Mouse (Mus musculus): ENCODE measurements around the gene Chrm3. TPM values are rescaled to one million over a fixed set of nuclear protein-coding genes. Genes with fewer than 3 reads are reported as not detected.
"Not testable (repeated sequence)": the region's sequence is repeated elsewhere in the genome, so short reads cannot be mapped to it uniquely, and the experiment has no call there.

The Chrm3 gene
- 10 to 100 TPM; 37.3 to 37.5 TPM for total RNA-seq (2021)

DNA sequence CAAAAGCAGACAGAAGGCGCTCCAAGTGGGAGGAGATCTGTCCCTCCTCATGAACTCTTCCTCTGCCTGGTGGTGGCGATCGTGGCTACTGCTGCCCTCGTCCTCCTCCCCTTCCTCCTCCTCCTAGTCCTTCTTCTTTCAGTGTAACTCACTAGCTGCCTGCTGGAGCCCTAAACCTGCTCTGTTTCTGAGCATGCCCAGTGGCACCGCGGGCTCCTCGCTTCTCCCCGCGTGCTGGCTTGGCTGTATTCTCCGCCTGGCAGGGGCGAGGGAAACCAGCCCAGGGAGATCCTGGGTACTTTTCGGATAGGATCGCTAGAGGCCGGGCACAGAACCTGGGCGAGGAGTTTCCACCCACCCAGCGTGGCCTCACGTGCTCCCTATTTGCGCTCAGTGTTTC is at the start of gene Chrm3:
Gene Chrm3 (minus strand): TSS at position 71 of the 400 bp plus-strand sequence.
- intact Hi-C loops (cut with DNase I): no loop called here
- DNase-seq (ENCODE audit: extremely low spot score in 1 of 2, low spot score in 2 of 2): peak; percentile 45 to 60

DNA sequence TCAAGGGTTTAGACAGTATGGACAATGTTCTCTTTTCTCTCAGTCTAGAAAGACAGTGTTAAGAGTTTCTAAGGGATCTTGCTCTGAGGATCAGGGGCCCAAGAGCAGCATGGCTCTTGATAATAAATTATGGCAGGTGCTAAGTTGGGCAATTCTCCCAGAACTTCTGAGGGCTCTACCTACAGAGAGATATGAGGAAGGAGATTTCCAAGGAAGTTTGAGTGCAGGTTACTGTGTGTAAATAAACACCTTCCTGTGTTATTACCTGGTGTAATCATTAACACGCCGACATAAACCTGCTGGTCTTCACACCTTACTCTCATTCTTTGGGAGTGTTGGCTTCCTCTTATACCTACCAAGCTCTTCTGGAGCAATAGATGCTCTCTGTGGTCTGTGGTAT is 33.7 kb upstream of the Chrm3 start:
- DNase-seq (ENCODE audit: extremely low spot score in 1 of 2, low spot score in 2 of 2): no peak
- intact Hi-C loops (cut with DNase I): no loop called here

GRCm38 (mm10) chr13:10375487-10375886 is 14.8 kb upstream of the Chrm3 start:
- DNase-seq (ENCODE audit: extremely low spot score in 1 of 2, low spot score in 2 of 2); intact Hi-C loops (cut with DNase I): not testable (repeated sequence)

DNA sequence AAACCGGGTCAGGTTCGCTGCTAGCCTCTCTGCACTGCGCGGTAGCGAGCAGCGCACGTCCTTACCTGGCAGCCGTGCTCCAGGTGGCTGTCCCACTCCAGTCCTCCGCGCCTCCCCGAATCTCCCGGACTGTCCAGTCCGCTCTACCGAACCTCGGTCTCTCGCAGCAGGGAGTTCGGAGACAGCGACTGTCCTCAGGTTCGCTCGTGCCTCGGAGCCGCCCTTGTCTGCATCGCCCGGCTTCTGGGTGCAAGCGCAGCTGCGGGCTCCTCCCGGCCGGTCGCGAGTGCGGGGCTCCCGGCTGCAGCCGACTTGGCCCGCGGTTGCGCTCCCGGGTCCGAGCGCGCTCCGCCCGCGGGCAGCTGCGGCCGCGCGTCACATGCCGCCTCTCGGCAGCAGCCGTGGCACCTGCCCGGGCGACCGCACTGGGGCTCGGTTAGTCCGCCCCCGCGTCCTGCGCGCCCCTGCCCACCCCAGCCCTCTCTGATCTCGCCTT is 400 bp downstream of the Chrm3 start:
- intact Hi-C loops (cut with DNase I): no loop called here
- DNase-seq (ENCODE audit: extremely low spot score in 1 of 2, low spot score in 2 of 2): peak in 1 of 2 experiments; percentile 39

DNA sequence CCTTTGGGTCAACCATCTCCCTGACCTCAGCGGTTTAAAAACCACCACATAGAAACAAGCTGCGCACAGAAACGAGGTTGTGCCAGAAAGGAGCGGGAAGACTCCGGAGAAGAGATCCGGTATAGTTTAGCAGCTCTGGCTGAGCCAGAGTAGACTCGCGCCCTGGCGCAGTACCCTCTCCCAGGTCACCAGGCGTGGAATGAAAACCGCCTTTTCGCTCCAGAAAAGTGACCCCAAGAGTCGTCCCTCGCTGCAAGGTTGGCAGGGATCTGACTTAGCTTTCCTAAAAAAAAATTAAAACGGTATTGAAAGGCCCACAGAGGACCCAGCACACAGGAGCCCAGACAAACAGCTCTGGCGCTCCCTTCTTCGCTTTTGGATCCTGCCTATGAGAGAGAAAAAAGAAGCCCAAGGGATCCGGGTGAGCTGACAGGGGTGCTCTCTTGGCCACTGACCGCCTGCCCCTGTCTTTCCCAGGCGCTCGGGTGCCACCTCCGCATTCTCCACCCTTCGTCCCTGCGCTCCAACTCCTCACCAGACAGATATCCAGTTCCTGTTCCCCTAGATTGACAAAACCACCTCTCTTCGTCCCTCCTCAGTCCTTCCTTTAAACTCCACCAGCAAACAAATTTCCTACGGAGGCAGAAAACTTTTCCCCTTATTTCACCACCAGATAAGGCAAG is 990 bp downstream of the Chrm3 start:
- DNase-seq (ENCODE audit: extremely low spot score in 1 of 2, low spot score in 2 of 2): no peak
- intact Hi-C loops (cut with DNase I): loop anchor here (10.0 kb wide), 1 partner anchor 475 kb away; no protein-coding TSS in a partner anchor

DNA sequence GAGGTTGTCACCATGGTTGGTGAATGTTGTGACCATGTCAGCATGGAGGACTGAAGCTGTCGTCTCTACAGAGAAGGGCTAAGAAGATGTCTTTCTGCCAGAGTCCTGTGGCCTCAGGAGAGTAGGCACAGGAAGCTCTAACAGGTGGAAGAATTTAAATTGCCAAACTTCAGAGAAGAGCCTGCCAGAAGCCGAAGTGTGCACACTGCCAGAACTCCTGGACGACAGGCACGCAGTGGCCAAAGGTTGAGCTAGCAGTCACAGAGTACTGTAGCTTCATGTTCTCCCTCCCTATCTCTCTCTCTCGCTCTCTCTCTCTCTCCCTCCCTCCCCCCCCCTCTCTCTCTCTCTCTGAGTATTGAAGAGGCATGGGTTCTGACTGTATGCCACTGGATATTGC is 4.9 kb downstream of the Chrm3 start:
- intact Hi-C loops (cut with DNase I): loop anchor here (10.0 kb wide), 1 partner anchor 471 kb away; no protein-coding TSS in a partner anchor
- no peak for DNase-seq (ENCODE audit: extremely low spot score in 1 of 2, low spot score in 2 of 2)

- intact Hi-C loops (cut with DNase I): loop anchor here (10.0 kb wide), 1 partner anchor 470 kb away; no protein-coding TSS in a partner anchor
- DNase-seq (ENCODE audit: extremely low spot score in 1 of 2, low spot score in 2 of 2): no peak
These were observed 5.6 kb downstream of the Chrm3 start for GRCm38 (mm10) chr13:10354885-10355575.

- intact Hi-C loops (cut with DNase I): loop anchor here (10.0 kb wide), 1 partner anchor 467 kb away; no protein-coding TSS in a partner anchor
- no peak for DNase-seq (ENCODE audit: extremely low spot score in 1 of 2, low spot score in 2 of 2)
These were observed 8.5 kb downstream of the Chrm3 start for GRCm38 (mm10) chr13:10352141-10352540.

DNA sequence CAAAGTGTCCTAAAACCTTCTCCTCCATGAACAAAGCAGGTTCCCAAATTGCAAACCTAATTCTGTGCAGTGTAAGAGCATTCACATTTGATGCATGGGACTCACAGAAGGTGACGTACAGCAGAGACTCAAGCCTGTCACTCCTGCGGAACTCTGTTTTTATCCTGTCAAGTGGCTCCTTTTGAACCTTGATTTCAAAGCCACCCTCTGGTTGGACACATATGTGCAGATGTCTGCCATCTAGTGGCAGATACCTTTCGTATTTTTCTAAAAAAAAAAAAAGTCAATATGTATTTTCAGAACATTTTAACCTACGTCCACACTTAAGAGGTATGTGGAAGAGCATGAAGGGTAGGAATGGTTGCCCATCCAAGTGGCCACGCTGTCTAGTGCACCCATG is 16.3 kb downstream of the Chrm3 start:
- no peak for DNase-seq (ENCODE audit: extremely low spot score in 1 of 2, low spot score in 2 of 2)
- intact Hi-C loops (cut with DNase I): no loop called here

- intact Hi-C loops (cut with DNase I): no loop called here
- DNase-seq (ENCODE audit: extremely low spot score in 1 of 2, low spot score in 2 of 2): no peak
These were observed 25.1 kb downstream of the Chrm3 start for GRCm38 (mm10) chr13:10335558-10335957.

GRCm38 (mm10) chr13:10332762-10333161 is 27.9 kb downstream of the Chrm3 start:
- DNase-seq (ENCODE audit: extremely low spot score in 1 of 2, low spot score in 2 of 2): no peak
- intact Hi-C loops (cut with DNase I): no loop called here

GRCm38 (mm10) chr13:10309811-10310210 is 50.8 kb downstream of the Chrm3 start:
- DNase-seq (ENCODE audit: extremely low spot score in 1 of 2, low spot score in 2 of 2): no peak
- intact Hi-C loops (cut with DNase I): no loop called here

DNA sequence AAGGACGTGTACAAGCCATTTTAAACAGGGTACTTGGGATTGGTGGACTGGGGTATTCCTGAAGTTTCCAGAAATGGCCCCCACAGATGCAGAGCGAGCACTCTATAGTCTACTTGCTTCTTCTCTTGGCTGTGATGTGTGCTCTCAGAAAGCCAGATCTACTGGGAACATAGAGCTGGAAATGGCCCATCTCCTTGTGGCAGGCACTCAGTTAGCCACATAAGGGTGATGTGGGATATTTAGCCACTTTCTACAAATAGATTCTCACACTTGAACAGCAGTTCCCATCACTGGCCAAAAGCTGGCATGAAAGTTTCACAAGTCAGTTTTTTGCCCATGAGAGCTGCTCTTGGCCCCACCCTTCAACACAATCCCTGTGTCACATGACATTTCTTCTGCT is 65.5 kb downstream of the Chrm3 start:
- intact Hi-C loops (cut with DNase I): no loop called here
- no peak for DNase-seq (ENCODE audit: extremely low spot score in 1 of 2, low spot score in 2 of 2)

GRCm38 (mm10) chr13:10284331-10284730 is 76.3 kb downstream of the Chrm3 start:
- no peak for DNase-seq (ENCODE audit: extremely low spot score in 1 of 2, low spot score in 2 of 2)
- intact Hi-C loops (cut with DNase I): no loop called here

- intact Hi-C loops (cut with DNase I): no loop called here
These were observed 85.7 kb downstream of the Chrm3 start for GRCm38 (mm10) chr13:10274907-10275306.

GRCm38 (mm10) chr13:10263784-10264183 is 96.9 kb downstream of the Chrm3 start:
- DNase-seq (ENCODE audit: extremely low spot score in 1 of 2, low spot score in 2 of 2): no peak
- intact Hi-C loops (cut with DNase I): no loop called here

More at GRCm38 (mm10) chr13:10274907-10275306, 85.7 kb downstream of the Chrm3 start:
- DNase-seq (ENCODE audit: extremely low spot score in 1 of 2, low spot score in 2 of 2): no peak

DNA sequence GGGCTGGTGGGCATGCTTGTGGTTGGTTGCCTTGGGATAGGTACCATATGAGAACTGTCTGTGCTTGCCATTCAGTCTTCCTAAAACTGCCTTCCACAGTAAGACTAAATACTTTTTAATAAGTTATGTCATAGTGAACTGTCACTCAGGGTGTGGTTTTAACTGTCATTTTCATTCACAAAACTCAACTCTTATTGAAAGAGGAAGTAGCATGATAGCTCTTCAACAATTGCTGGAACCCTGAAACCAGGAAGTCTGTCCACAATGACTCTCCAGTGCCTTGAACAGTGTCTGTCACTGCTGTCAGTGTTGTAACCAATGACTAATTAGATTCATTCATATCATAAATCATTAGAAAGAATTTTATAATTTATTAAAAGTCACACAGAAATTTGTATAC is 107.6 kb downstream of the Chrm3 start:
- intact Hi-C loops (cut with DNase I): no loop called here
- DNase-seq (ENCODE audit: extremely low spot score in 1 of 2, low spot score in 2 of 2): no peak

- intact Hi-C loops (cut with DNase I): no loop called here
- DNase-seq (ENCODE audit: extremely low spot score in 1 of 2, low spot score in 2 of 2): no peak
These were observed 109.0 kb downstream of the Chrm3 start for GRCm38 (mm10) chr13:10251499-10252179.

GRCm38 (mm10) chr13:10244243-10244998 is 116.2 kb downstream of the Chrm3 start:
- intact Hi-C loops (cut with DNase I): no loop called here
- DNase-seq (ENCODE audit: extremely low spot score in 1 of 2, low spot score in 2 of 2): no peak

All from left cerebral cortex, postnatal 10 days (tissue).